Mouse (Mus musculus) E14TG2a.4 (cell line): ENCODE results near the gene Cacng4.

ENCODE experiments used
- H3K27me3 ChIP-seq: 2 replicates; pipeline ENCODE4 v1.6.1; 2014; ENCODE audit warnings: low read length, control low read depth; ENCODE audit not compliant: insufficient read depth
- H3K36me3 ChIP-seq: 2 replicates; pipeline ENCODE4 v1.6.1; 2014; ENCODE audit warnings: low read length, control low read depth; ENCODE audit not compliant: insufficient read depth
- H3K4me1 ChIP-seq: replicated peaks from 2 replicates; pipeline ENCODE4 v1.6.1; 2014; ENCODE audit warnings: low read depth, low read length, control low read depth
- H3K4me3 ChIP-seq: replicated peaks from 2 replicates; pipeline ENCODE4 v1.5.1; 2014; ENCODE audit warnings: mild to moderate bottlenecking, low read length
- H3K9me3 ChIP-seq: 2 replicates; pipeline ENCODE4 v1.6.1; 2014; ENCODE audit warnings: low read length, control low read depth
- CTCF ChIP-seq: conservative IDR thresholded peaks from 2 replicates; pipeline ENCODE4 v1.5.1; 2014; ENCODE audit warnings: low read length
- NANOG ChIP-seq: IDR thresholded peaks from 2 replicates; pipeline ENCODE4 v1.6.1; 2014; ENCODE audit warnings: borderline replicate concordance, low read length, mixed read lengths
- POU5F1 ChIP-seq: IDR thresholded peaks from 2 replicates; pipeline ENCODE4 v1.6.1; 2014; ENCODE audit warnings: low read length, borderline replicate concordance

Gene Cacng4

DNA sequence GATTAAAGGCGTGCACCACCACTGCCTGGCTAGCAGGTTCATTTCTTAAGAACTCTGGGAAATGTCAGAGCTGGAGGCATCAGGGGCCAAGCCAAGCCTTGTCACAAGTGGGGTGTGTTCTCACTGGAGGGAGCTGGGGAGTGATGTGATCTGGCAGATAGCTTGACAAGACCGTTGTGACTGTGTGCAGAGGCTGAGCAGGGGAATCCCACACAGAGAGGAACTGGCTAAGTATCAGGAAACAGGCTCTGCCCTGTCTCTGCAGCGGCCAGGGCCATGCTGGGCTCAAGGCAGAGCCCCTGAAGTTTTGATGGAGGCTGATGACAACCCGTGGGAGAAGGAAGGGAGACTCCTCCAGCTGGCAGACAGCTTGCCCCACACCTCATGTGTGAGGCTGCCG, 11.8 kb downstream of the Cacng4 start:
- H3K4me1 ChIP-seq = no peaks in the 10 kb centered on the region
- no peaks in the 10 kb centered on the region for H3K36me3 ChIP-seq
- peaks cover 11% of the 10 kb centered on the region; the same call in 1 of the 2 replicates for H3K27me3 ChIP-seq
- H3K9me3 ChIP-seq = no peaks in the 10 kb centered on the region
- H3K4me3 ChIP-seq = no peak overlapping the region
- no peak for TF ChIP-seq NANOG
- no peak for TF ChIP-seq POU5F1
- TF ChIP-seq CTCF = no peak

DNA sequence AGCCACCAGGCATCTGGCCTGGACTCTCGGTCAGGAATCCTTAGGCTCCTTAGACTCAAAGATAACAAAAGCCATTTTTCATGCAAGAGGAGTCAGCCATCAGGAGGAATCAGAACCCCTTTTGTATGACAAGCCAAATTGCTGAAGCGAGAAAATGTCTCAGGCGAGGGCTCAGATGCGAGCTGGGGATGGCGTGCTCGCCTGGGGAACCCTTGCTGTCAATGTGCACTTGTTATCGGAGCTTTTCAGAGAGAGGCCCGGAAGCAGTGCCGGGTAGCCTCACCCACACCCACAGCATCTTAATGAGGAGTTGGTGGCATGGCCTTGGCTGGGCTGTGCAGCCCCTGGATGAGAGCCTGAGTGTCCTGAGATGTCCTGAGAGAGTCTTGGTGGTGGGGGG, 15.5 kb downstream of the Cacng4 start:
- no peak overlapping the region for H3K4me3 ChIP-seq
- H3K4me1 ChIP-seq = no peaks in the 10 kb centered on the region
- H3K27me3 ChIP-seq = peaks cover 24% of the 10 kb centered on the region
- TF ChIP-seq CTCF (no peak), NANOG (no peak), POU5F1 (no peak)
- H3K9me3 ChIP-seq = no peaks in the 10 kb centered on the region
- no peaks in the 10 kb centered on the region for H3K36me3 ChIP-seq

- TF ChIP-seq CTCF (no peak), POU5F1 (no peak), NANOG (no peak)
- H3K9me3 ChIP-seq = no peaks in the 10 kb centered on the region
- H3K4me3 ChIP-seq = no peak overlapping the region
- no peaks in the 10 kb centered on the region for H3K36me3 ChIP-seq
- peaks cover 33% of the 10 kb centered on the region for H3K27me3 ChIP-seq
- 0 out of 2 replicates have a peak, but pooled peaks cover 3% of the 10 kb centered on the region for H3K4me1 ChIP-seq
Measured at GRCm38 (mm10) chr11:107777487-107777886, 16.9 kb downstream of the Cacng4 start.

DNA sequence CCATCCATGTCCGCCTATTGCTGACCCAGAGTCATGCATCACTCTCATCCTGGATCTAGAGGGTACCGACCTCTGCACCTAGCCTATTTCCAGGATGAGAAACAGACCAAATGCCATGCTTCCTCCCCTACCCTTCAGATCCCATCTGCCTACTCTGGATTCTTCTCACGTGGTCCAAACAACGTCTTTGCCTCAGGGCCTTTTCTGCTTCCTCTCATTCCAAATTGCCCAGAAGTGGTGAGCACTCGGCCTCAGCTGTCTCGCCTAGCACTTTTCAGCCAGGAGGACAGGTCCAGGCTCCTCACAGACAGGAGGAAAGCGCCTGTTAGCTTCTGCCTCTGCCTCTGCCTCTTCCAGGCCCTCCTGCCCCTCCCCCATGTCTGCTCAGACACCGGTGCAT, 21.0 kb downstream of the Cacng4 start:
- 0 out of 2 replicates have a peak, but pooled peaks cover 3% of the 10 kb centered on the region for H3K4me1 ChIP-seq
- H3K27me3 ChIP-seq = peaks cover 28% of the 10 kb centered on the region
- TF ChIP-seq POU5F1 = no peak
- TF ChIP-seq NANOG = no peak
- no peaks in the 10 kb centered on the region for H3K9me3 ChIP-seq
- H3K4me3 ChIP-seq = no peak overlapping the region
- no peaks in the 10 kb centered on the region for H3K36me3 ChIP-seq

DNA sequence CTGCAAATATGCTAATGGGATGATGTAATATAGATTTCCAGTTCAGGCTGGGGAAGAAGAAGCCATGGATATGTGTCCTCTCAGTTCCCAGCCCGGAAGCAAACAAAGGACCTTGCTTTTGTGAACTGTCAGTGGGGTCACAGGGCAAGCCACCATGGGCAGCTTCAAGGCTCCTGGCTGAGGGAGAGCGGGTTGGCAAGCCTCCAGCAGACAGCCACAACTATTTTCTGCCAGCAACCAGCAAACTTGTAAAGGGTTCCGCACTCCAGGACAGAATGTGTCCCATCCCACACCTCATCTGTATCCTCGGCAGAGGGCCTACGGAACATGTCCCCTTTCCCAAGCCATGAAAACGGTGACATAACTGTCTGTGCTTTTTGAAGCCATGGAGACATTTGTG, 22.4 kb downstream of the Cacng4 start:
- no peaks in the 10 kb centered on the region for H3K9me3 ChIP-seq
- H3K4me1 ChIP-seq = 0 out of 2 replicates have a peak, but pooled peaks cover 3% of the 10 kb centered on the region
- H3K27me3 ChIP-seq = peaks cover 33% of the 10 kb centered on the region
- no peaks in the 10 kb centered on the region for H3K36me3 ChIP-seq
- TF ChIP-seq CTCF (no peak), POU5F1 (no peak), NANOG (no peak)
- H3K4me3 ChIP-seq = no peak overlapping the region

- Histone ChIP-seq H3K27me3 (peaks cover 9% of the 10 kb centered on the region), H3K4me3 (no peak overlapping the region), H3K9me3 (no peaks in the 10 kb centered on the region), H3K36me3 (no peaks in the 10 kb centered on the region), H3K4me1 (0 out of 2 replicates have a peak, but pooled peaks cover under 1% of the 10 kb centered on the region)
- no peak for TF ChIP-seq CTCF
- no peak for TF ChIP-seq POU5F1
- no peak for TF ChIP-seq NANOG
Measured at GRCm38 (mm10) chr11:107768361-107768760, 26.0 kb downstream of the Cacng4 start.

DNA sequence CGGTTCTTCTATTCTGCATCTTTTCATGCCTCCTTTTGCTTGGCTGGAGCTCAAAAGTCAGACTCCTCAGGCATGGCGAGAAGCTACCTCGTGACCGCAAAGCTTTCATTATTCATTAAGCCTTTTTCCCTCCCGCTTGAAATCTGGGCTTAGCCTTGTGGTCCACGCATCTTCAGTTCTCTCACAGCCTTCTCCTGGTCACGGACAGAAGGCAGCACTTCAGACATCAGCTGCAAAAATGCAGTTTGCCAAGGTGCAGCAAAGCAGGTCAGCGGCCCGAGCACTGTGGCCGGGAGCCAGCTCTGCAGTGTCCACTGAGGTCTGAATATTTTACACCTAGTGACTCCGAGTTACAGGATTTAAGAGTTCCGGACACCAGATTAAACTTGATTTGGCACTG, 27.4 kb downstream of the Cacng4 start:
- no peaks in the 10 kb centered on the region for H3K36me3 ChIP-seq

GRCm38 (mm10) chr11:107762688-107763460, 31.5 kb downstream of the Cacng4 start:
- no peak for TF ChIP-seq POU5F1
- TF ChIP-seq NANOG = no peak
- TF ChIP-seq CTCF = no peak
- Histone ChIP-seq H3K4me3 (no peak overlapping the region), H3K9me3 (no peaks in the 10 kb centered on the region), H3K36me3 (no peaks in the 10 kb centered on the region), H3K27me3 (peaks cover 4% of the 10 kb centered on the region; the same call in 1 of the 2 replicates), H3K4me1 (peaks cover 13% of the 10 kb centered on the region; the same call in 1 of the 2 replicates)

More for the DNA sequence above, 27.4 kb downstream of the Cacng4 start:
- Histone ChIP-seq H3K27me3 (0 out of 2 replicates have a peak, but pooled peaks cover 6% of the 10 kb centered on the region), H3K9me3 (no peaks in the 10 kb centered on the region), H3K4me1 (peaks cover 6% of the 10 kb centered on the region; the same call in 1 of the 2 replicates), H3K4me3 (no peak overlapping the region)
- TF ChIP-seq CTCF (no peak), NANOG (no peak), POU5F1 (no peak)
